Mouse (Mus musculus): Measurements from ENCODE around the gene Pds5b.

- TF ChIP-seq POLR2A (IDR thresholded peaks at IDR 0.05; ENCODE audit: borderline replicate concordance, insufficient read depth, low read length) (no peak), CTCF (IDR thresholded peaks at IDR 0.05; ENCODE audit: borderline replicate concordance, insufficient read depth, low read depth, low read length) (no peak)
Measured at GRCm38 (mm10) chr5:150816775-150817174, 143.2 kb downstream of the Pds5b start.

Data from cerebellum, adult 2 months (tissue).